18 mouse cellular contexts compared by ENCODE assay signal in genomic region chr8:13503936-13504606, GRCm38 (mm10). TPM values are rescaled to one million over a fixed set of nuclear protein-coding genes. Genes with fewer than 3 reads are reported as not detected.
DNase-seq lines count a peak whose midpoint lies in the region; ATAC-seq and TF ChIP-seq lines count a peak whose summit lies in the region.
"Had no signal": no experiment of that assay in that cellular context is flagged by ENCODE, and none has a peak within 500 bp of the region (broad histone marks: within the 10 kb centered on the region; RNA-seq: fewer than 3 reads in every experiment).

No protein-coding gene starts in this region.

- no peak for TF ChIP-seq POLR2A in liver, adult 2 months (IDR thresholded peaks at IDR 0.05; ENCODE audit: extremely low read depth, insufficient read depth, low read length)
- TF ChIP-seq POLR2A in bone marrow macrophage, adult 2 months (IDR thresholded peaks at IDR 0.05; ENCODE audit: borderline replicate concordance, low read depth, low read length) = no peak

- WGBS in liver, adult 2 months = 64% methylated on average over 8 of the region's 8 CpGs
- 61% methylated on average over 8 of the region's 8 CpGs for WGBS in liver, postnatal 0 days (ENCODE audit: insufficient replicate concordance)
- WGBS in stomach, embryonic 16.5 days = 72% methylated on average over 8 of the region's 8 CpGs
- WGBS in midbrain, embryonic 10.5 days = 91% methylated on average over 8 of the region's 8 CpGs

- H3K9ac ChIP-seq in liver, adult 2 months (ENCODE audit: low read depth, low read length) = no peak overlapping the region
- no peak overlapping the region for H3K9ac ChIP-seq in liver, postnatal 0 days (replicated peaks)
- H3K9ac ChIP-seq in stomach, embryonic 16.5 days (ENCODE audit: low read length) = no peak overlapping the region
- H3K9ac ChIP-seq: heart, embryonic 15.5 days; liver, embryonic 14.5 days had no signal

- peak overlapping the region; percentile 63 for H3K27ac ChIP-seq in gastrocnemius, adult 2 months
- H3K27ac ChIP-seq in liver, adult 2 months (replicated peaks; ENCODE audit: insufficient read depth, low read depth, low read length) = 0 out of 2 replicates have a peak overlapping the region, but pooled peaks have one; percentile 1
- no peak overlapping the region for H3K27ac ChIP-seq in liver, postnatal 0 days (ENCODE audit: low read depth)
- H3K27ac ChIP-seq in bone marrow macrophage, adult 2 months (ENCODE audit: insufficient read depth, low read depth, low read length) = peak overlapping the region; percentile 99
- peak overlapping the region; percentile 67 for H3K27ac ChIP-seq in stomach, embryonic 16.5 days (ENCODE audit: low read length)
- H3K27ac ChIP-seq in midbrain, embryonic 10.5 days (replicated peaks) = no peak overlapping the region
- H3K27ac ChIP-seq: heart, embryonic 15.5 days; liver, embryonic 14.5 days had no signal

- H3K27me3 ChIP-seq in liver, adult 2 months (ENCODE audit: control insufficient read depth, insufficient read depth, low read length) = no peaks in the 10 kb centered on the region
- no peaks in the 10 kb centered on the region for H3K27me3 ChIP-seq in liver, postnatal 0 days (ENCODE audit: insufficient read depth, low read length)
- no peaks in the 10 kb centered on the region for H3K27me3 ChIP-seq in stomach, embryonic 16.5 days (ENCODE audit: control insufficient read depth, insufficient read depth, low read length)
- no peaks in the 10 kb centered on the region for H3K27me3 ChIP-seq in midbrain, embryonic 10.5 days (ENCODE audit: low read depth, poor library complexity, severe bottlenecking)

- no peaks in the 10 kb centered on the region for H3K36me3 ChIP-seq in liver, adult 2 months (ENCODE audit: control insufficient read depth, insufficient read depth, low read length)
- no peaks in the 10 kb centered on the region for H3K36me3 ChIP-seq in liver, postnatal 0 days (replicated peaks; ENCODE audit: insufficient read depth, low read length)
- H3K36me3 ChIP-seq in stomach, embryonic 16.5 days (ENCODE audit: control insufficient read depth, insufficient read depth, low read length) = no peaks in the 10 kb centered on the region
- no peaks in the 10 kb centered on the region for H3K36me3 ChIP-seq in midbrain, embryonic 10.5 days
- H3K36me3 ChIP-seq: heart, embryonic 15.5 days had no signal

- H3K79me2 ChIP-seq in liver, adult 2 months (ENCODE audit: control insufficient read depth, insufficient read depth, low read length) = no peaks in the 10 kb centered on the region

- no peak overlapping the region for H3K4me3 ChIP-seq in gastrocnemius, adult 2 months
- no peak overlapping the region for H3K4me3 ChIP-seq in liver, adult 2 months (ENCODE audit: insufficient read depth, low read depth, low read length)
- no peak overlapping the region for H3K4me3 ChIP-seq in liver, postnatal 0 days (ENCODE audit: low read depth, low read length)
- no peak overlapping the region for H3K4me3 ChIP-seq in bone marrow macrophage, adult 2 months (ENCODE audit: insufficient read depth, low read length)
- H3K4me3 ChIP-seq in stomach, embryonic 16.5 days (replicated peaks; ENCODE audit: low read length) = no peak overlapping the region
- H3K4me3 ChIP-seq in midbrain, embryonic 10.5 days = no peak overlapping the region
- H3K4me3 ChIP-seq: heart, embryonic 15.5 days had no signal

- DNase-seq in gastrocnemius, adult 2 months = peak; percentile 40
- DNase-seq in gastrocnemius, postnatal 10 days = no peak
- DNase-seq in liver, adult 2 months (ENCODE audit: extremely low read depth, low read depth, low spot score) = no peak
- DNase-seq in liver, postnatal 0 days = no peak
- no peak for DNase-seq in midbrain, embryonic 10.5 days (ENCODE audit: low spot score)
- DNase-seq in gastrocnemius, postnatal 25 days = no peak
- DNase-seq: cerebellum, adult 2 months; kidney, adult 18-20 months; midbrain, embryonic 14.5 days; thymus, postnatal 25 days had no signal

- no peaks in the 10 kb centered on the region for H3K9me3 ChIP-seq in liver, postnatal 0 days (ENCODE audit: low read length)
- H3K9me3 ChIP-seq in stomach, embryonic 16.5 days (replicated peaks; ENCODE audit: control insufficient read depth, low read length) = no peaks in the 10 kb centered on the region; the same call in 1 of the 2 replicates
- no peaks in the 10 kb centered on the region for H3K9me3 ChIP-seq in midbrain, embryonic 10.5 days (replicated peaks)
- H3K9me3 ChIP-seq: heart, embryonic 15.5 days had no signal

- no peak for ATAC-seq in liver, postnatal 0 days
- ATAC-seq in stomach, embryonic 16.5 days (ENCODE audit: insufficient read depth, low FRiP score) = no peak
- ATAC-seq: forebrain, embryonic 16.5 days had no signal

- no peak overlapping the region for H3K4me2 ChIP-seq in liver, postnatal 0 days (ENCODE audit: low read depth, low read length)
- no peak overlapping the region for H3K4me2 ChIP-seq in stomach, embryonic 16.5 days (ENCODE audit: low read depth, low read length)
- H3K4me2 ChIP-seq: heart, embryonic 15.5 days had no signal

- no peak for TF ChIP-seq EP300 in liver, postnatal 0 days (IDR thresholded peaks at IDR 0.05; ENCODE audit: low read depth)

- intact Hi-C loops in gastrocnemius, adult 2 months (cut with DNase I) = no loop called here

- TF ChIP-seq CTCF in gastrocnemius, adult 2 months (IDR thresholded peaks at IDR 0.05) = no peak
- TF ChIP-seq CTCF in liver, adult 2 months (IDR thresholded peaks at IDR 0.05; ENCODE audit: low read depth, low read length) = no peak
- no peak for TF ChIP-seq CTCF in liver, postnatal 0 days (IDR thresholded peaks at IDR 0.05; ENCODE audit: low read depth)
- no peak for TF ChIP-seq CTCF in bone marrow macrophage, adult 2 months (IDR thresholded peaks at IDR 0.05; ENCODE audit: low read depth, low read length)

- H3K4me1 ChIP-seq in liver, adult 2 months (ENCODE audit: control insufficient read depth, insufficient read depth, low read length) = peaks cover 17% of the 10 kb centered on the region
- peaks cover 13% of the 10 kb centered on the region for H3K4me1 ChIP-seq in liver, postnatal 0 days (ENCODE audit: insufficient read depth)
- peaks cover 76% of the 10 kb centered on the region for H3K4me1 ChIP-seq in bone marrow macrophage, adult 2 months (ENCODE audit: control insufficient read depth, insufficient read depth, low read length)
- H3K4me1 ChIP-seq in stomach, embryonic 16.5 days (ENCODE audit: control insufficient read depth, insufficient read depth, low read length) = peaks cover 24% of the 10 kb centered on the region
- H3K4me1 ChIP-seq in midbrain, embryonic 10.5 days = 0 out of 2 replicates have a peak, but pooled peaks cover 4% of the 10 kb centered on the region

RNA-seq across cellular contexts. Expression of gene Gas6, which starts 9.8 kb away (rescaled TPM):
- total RNA-seq in gastrocnemius, adult 2 months (2021) = 10 to 100 TPM; 63.4 to 87.3 TPM
- total RNA-seq in gastrocnemius, postnatal 10 days (2021) = 10 to 100 TPM; 79.3 to 82.1 TPM
- 23.9 and 25.5 TPM in 2 replicates for total RNA-seq in liver, adult 2 months (2014; rRNA removed)
- polyA plus RNA-seq in liver, adult 2 months (2012; rRNA removed) = 36.6 and 50.5 TPM in 2 replicates
- polyA plus RNA-seq in liver, postnatal 0 days (2015; fragmentation: Nextera tagmentation; extraction: Ambion mirVana) = 9.0 and 9.3 TPM in 2 replicates
- polyA plus RNA-seq in bone marrow macrophage, adult 2 months (2012; ENCODE audit: insufficient read depth, insufficient read length, missing spikeins) = 299 and 319 TPM in 2 replicates
- 151 and 162 TPM in 2 replicates for polyA plus RNA-seq in stomach, embryonic 16.5 days (2015; fragmentation: Nextera tagmentation; extraction: Ambion mirVana)
- 8.9 and 14.6 TPM in 2 replicates for polyA plus RNA-seq in midbrain, embryonic 10.5 days (2016; fragmentation: Nextera tagmentation; extraction: Ambion mirVana)
- total RNA-seq in gastrocnemius, postnatal 25 days (2021) = 10 to 100 TPM; 66.3 to 67.5 TPM
- total RNA-seq: neutrophil, adult 5-6 weeks had no signal

RNA-seq across cellular contexts. Expression of gene 1700029H14Rik, which starts 58.2 kb away (rescaled TPM):
- not detected for total RNA-seq in gastrocnemius, adult 2 months (2021)
- not detected for total RNA-seq in gastrocnemius, postnatal 10 days (2021)
- total RNA-seq in liver, adult 2 months (2014; rRNA removed) = not detected in 2 replicates
- polyA plus RNA-seq in liver, adult 2 months (2012; rRNA removed) = not detected in 2 replicates
- not detected in 2 replicates for polyA plus RNA-seq in liver, postnatal 0 days (2015; fragmentation: Nextera tagmentation; extraction: Ambion mirVana)
- polyA plus RNA-seq in bone marrow macrophage, adult 2 months (2012; ENCODE audit: insufficient read depth, insufficient read length, missing spikeins) = not detected in 2 replicates
- not detected in 2 replicates for polyA plus RNA-seq in stomach, embryonic 16.5 days (2015; fragmentation: Nextera tagmentation; extraction: Ambion mirVana)
- polyA plus RNA-seq in midbrain, embryonic 10.5 days (2016; fragmentation: Nextera tagmentation; extraction: Ambion mirVana) = not detected in 2 replicates
- not detected for total RNA-seq in gastrocnemius, postnatal 25 days (2021)
- polyA plus RNA-seq: C2C12; embryonic facial prominence, embryonic 11.5 days; forebrain, embryonic 16.5 days; heart, embryonic 15.5 days; midbrain, embryonic 14.5 days had no signal

Comparison
In these comparisons a context has a peak if more than half of its experiments do, and no peak if none do; other contexts are left out.
1. H3K27ac ChIP-seq: peak in gastrocnemius, adult 2 months (single experiment), liver, adult 2 months (single experiment), bone marrow macrophage, adult 2 months (single experiment) and stomach, embryonic 16.5 days (single experiment); none in liver, postnatal 0 days (single experiment) and midbrain, embryonic 10.5 days (single experiment).